Mouse (Mus musculus) olfactory bulb, adult 2 months (tissue): ENCODE measurements around the gene Ggt7. TPM values are rescaled to one million over a fixed set of nuclear protein-coding genes. Genes with fewer than 3 reads are reported as not detected.

Experiments
- H3K27ac ChIP-seq: fragments of 200-500 bp; 2 replicates; pipeline ENCODE4 v1.5.1; 2012; ENCODE audit warnings: low read depth, low read length; ENCODE audit not compliant: insufficient read depth
- H3K4me1 ChIP-seq: fragments of 200-500 bp; 2 replicates; pipeline ENCODE4 v1.6.1; 2012; ENCODE audit warnings: low read length; ENCODE audit not compliant: control insufficient read depth, insufficient read depth
- H3K4me3 ChIP-seq: fragments of 200-500 bp; 2 replicates; pipeline ENCODE4 v1.5.1; 2012; ENCODE audit warnings: mild to moderate bottlenecking, low read depth, low read length, moderate library complexity; ENCODE audit not compliant: insufficient read depth
- CTCF ChIP-seq: fragments of 200-500 bp; IDR thresholded peaks from 2 replicates; pipeline ENCODE4 v1.5.1; 2012; ENCODE audit warnings: low read depth, mild to moderate bottlenecking, low read length, moderate library complexity; ENCODE audit not compliant: insufficient read depth
- POLR2A ChIP-seq: fragments of 200-500 bp; IDR thresholded peaks from 2 replicates; pipeline ENCODE4 v1.6.1; 2012; ENCODE audit warnings: mild to moderate bottlenecking, low read depth, low read length, moderate library complexity; ENCODE audit not compliant: insufficient read depth
- WGBS: fragments of 180-500 bp; shearing (Covaris S2); methylation state at CpG from one replicate; pipeline ENCODE4 v1.1.7; 2018; 5-methylcytosine and 5-hydroxymethylcytosine counted together
- polyA plus RNA-seq: library from polyadenylated mRNA; stranded (reverse); fragments of >200 nt; gene quantifications from 2 replicates; pipeline ENCODE4 v1.2.4, GENCODE M21; 2012; ENCODE audit warnings: low replicate concordance; ENCODE audit not compliant: missing spikeins, insufficient read depth, insufficient read length

Ggt7 gene
- polyA plus RNA-seq, 1 experiment = not detected

DNA sequence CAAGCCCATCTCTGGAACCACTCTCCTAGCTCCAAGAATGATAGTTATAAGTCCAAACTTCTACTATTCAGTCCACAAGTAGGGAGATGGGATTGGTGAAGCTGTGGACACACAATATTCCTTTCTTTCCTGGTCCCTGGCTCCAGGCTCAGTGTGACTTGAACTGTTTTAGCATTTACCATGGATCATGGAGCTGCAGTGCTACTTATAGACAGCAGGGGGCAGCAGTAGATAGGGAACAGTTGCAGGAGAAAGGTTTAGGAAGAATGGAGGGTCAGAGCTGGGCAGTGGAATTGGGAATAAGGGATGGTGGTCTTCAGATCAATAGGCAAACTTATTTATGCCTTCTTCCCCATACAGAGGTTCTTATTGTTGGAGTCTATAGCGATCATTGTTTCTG lies 2.1 kb downstream of the Ggt7 start:
- TF ChIP-seq POLR2A = no peak
- TF ChIP-seq CTCF = no peak
- H3K4me3 ChIP-seq = no peak overlapping the region
- peaks cover 19% of the 10 kb centered on the region for H3K4me1 ChIP-seq
- WGBS = 0% methylated on average over 1 of the region's 1 CpGs
- no peak overlapping the region for H3K27ac ChIP-seq

DNA sequence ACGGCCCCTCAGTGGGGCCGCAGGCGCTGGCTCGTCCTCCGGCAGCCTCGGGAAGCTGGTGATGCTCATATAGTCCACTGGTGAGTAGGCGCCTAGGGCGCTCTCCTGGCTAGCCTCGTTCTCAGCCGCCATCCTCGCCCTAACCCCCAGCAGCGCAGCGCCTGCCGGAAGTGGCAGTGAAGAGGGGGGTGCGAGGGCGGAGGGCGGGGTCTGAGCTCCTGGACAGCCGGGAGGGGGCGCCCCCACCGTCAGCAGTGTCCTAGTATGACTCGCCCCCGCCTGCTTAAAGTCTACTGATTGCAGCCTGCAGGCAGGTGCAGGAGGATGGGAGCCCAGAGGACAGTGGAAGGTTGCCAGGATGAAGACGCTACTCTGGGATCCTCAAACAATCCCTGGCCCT lies 3.4 kb downstream of the Ggt7 start:
- TF ChIP-seq POLR2A (no peak), CTCF (peak; percentile 37)
- 2% methylated on average over 22 of the region's 23 CpGs for WGBS
- peak overlapping the region; percentile 88 for H3K4me3 ChIP-seq
- H3K27ac ChIP-seq = peak overlapping the region; percentile 90
- peaks cover 19% of the 10 kb centered on the region for H3K4me1 ChIP-seq

- TF ChIP-seq POLR2A (no peak; the same call in 1 of the 2 replicates), CTCF (no peak)
- 24% methylated on average over 5 of the region's 5 CpGs for WGBS
- Histone ChIP-seq H3K4me3 (peak overlapping the region; percentile 88), H3K27ac (peak overlapping the region; percentile 90), H3K4me1 (peaks cover 17% of the 10 kb centered on the region)
Measured at GRCm38 (mm10) chr2:155513543-155513942, 4.5 kb downstream of the Ggt7 start.

DNA sequence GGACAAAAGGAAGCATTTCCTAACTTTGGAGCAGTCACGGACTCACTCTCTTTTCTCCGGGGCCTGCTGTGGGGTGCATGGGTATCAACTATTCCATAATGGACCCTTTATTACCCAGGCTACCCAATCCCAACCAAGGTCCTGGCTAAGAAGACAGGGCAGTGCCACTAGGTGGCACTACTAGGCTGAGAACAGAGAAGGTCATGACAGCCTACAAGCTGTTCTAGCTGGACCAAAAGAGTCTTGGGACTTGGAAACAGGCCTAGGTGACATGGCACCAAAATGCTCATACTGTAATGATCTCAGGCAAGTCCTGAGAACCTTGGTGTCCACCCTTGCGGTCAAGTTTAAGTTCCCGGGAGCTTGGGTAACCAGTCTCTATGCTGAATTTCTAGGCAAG lies 5.6 kb downstream of the Ggt7 start:
- Histone ChIP-seq H3K4me1 (peaks cover 18% of the 10 kb centered on the region), H3K4me3 (peak overlapping the region; percentile 14; the same call in 1 of the 2 replicates), H3K27ac (no peak overlapping the region)
- TF ChIP-seq POLR2A (no peak), CTCF (no peak)
- 49% methylated on average over 4 of the region's 4 CpGs for WGBS

DNA sequence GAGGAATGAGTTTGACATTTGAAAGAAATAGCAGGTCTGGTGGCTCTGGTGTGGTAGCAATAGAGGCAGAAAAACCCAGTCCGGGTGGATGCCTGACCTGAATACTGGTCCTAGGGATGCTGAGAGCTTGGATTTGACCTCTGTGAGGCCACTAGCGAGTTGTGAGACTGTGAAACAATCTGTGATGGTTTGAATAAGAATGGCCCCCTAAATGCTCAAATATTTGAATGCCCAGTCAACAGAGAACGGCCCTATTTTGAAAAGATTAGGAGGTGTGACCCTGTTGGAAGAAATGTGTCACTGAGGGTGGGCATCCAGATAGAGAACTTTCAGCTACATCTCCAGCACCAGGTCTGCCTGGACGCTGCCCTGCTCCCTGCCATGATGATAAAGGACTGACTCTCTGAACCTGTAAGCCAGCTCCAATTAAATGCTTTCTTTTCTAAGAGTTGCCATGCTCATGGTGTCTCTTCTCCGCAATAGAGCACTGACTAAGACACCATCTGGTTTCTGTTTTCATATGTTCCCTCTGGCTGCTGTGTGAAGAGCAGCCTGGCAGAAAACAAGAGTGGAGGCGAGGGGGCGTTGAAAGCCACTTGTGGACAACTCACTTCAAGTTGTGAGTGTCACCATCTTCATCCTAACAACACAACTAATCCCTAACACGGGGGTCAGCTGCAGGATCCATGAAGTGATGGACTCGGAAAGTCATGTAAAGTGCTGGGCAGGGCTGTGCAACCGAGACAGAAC lies 10.1 kb downstream of the Ggt7 start:
- 58% methylated on average over 10 of the region's 10 CpGs for WGBS
- TF ChIP-seq POLR2A (no peak), CTCF (no peak)
- no peak overlapping the region for H3K27ac ChIP-seq

GRCm38 (mm10) chr2:155505811-155506210 lies 12.2 kb downstream of the Ggt7 start:
- peaks cover 28% of the 10 kb centered on the region for H3K4me1 ChIP-seq
- WGBS = 93% methylated on average over 9 of the region's 9 CpGs
- no peak overlapping the region for H3K27ac ChIP-seq
- TF ChIP-seq CTCF (no peak), POLR2A (no peak)
- no peak overlapping the region for H3K4me3 ChIP-seq

More for the DNA sequence above, 10.1 kb downstream of the Ggt7 start:
- peaks cover 34% of the 10 kb centered on the region for H3K4me1 ChIP-seq
- H3K4me3 ChIP-seq = no peak overlapping the region

GRCm38 (mm10) chr2:155504440-155505355 lies 13.3 kb downstream of the Ggt7 start:
- Histone ChIP-seq H3K4me3 (no peak overlapping the region), H3K4me1 (peaks cover 28% of the 10 kb centered on the region), H3K27ac (no peak overlapping the region)
- TF ChIP-seq CTCF (no peak), POLR2A (no peak)
- 32% methylated on average over 13 of the region's 13 CpGs for WGBS

GRCm38 (mm10) chr2:155502596-155502995 lies 15.4 kb downstream of the Ggt7 start:
- 81% methylated on average over 7 of the region's 7 CpGs for WGBS
- TF ChIP-seq POLR2A (no peak), CTCF (no peak)
- H3K4me1 ChIP-seq = peaks cover 22% of the 10 kb centered on the region
- no peak overlapping the region for H3K4me3 ChIP-seq
- H3K27ac ChIP-seq = no peak overlapping the region

- no peak for TF ChIP-seq CTCF
- TF ChIP-seq POLR2A = no peak
- 93% methylated on average over 6 of the region's 6 CpGs for WGBS
- no peak overlapping the region for H3K27ac ChIP-seq
- H3K4me3 ChIP-seq = no peak overlapping the region
- no peaks in the 10 kb centered on the region for H3K4me1 ChIP-seq
Measured at GRCm38 (mm10) chr2:155490998-155491397, 27.0 kb downstream of the Ggt7 start.
